Mouse (Mus musculus): ENCODE data around the gene Tmem247. TPM values are rescaled to one million over a fixed set of nuclear protein-coding genes. Genes with fewer than 3 reads are reported as not detected.

The Tmem247 gene
- total and polyA plus RNA-seq, 2 experiments from 2014 or later: not detected

GRCm38 (mm10) chr17:86962297-86962893, 45.2 kb downstream of the Tmem247 start:
- DNase-seq (peak; percentile 84), ATAC-seq (peak; percentile 69)
- Histone ChIP-seq H3K4me1 (ENCODE audit: insufficient read depth) (peaks cover 5% of the 10 kb centered on the region; the same call in 1 of the 2 replicates), H3K27me3 (ENCODE audit: insufficient read depth, low read length) (no peaks in the 10 kb centered on the region), H3K27ac (ENCODE audit: low read depth, low read length) (peak overlapping the region; percentile 77), H3K4me3 (ENCODE audit: low read depth, low read length) (peak overlapping the region; percentile 85), H3K36me3 (ENCODE audit: insufficient read depth) (no peaks in the 10 kb centered on the region), H3K4me2 (ENCODE audit: low read depth) (peak overlapping the region; percentile 88), H3K9me3 (ENCODE audit: low read length) (no peaks in the 10 kb centered on the region), H3K9ac (peak overlapping the region; percentile 59)
- TF ChIP-seq CTCF (IDR thresholded peaks at IDR 0.05; ENCODE audit: low read depth): peak; percentile 81
- WGBS: 3% methylated on average over 24 of the region's 24 CpGs

- WGBS: 1% methylated on average over 54 of the region's 86 CpGs
Observed at GRCm38 (mm10) chr17:86962894-86963585, 45.9 kb downstream of the Tmem247 start, which contains the start of gene Rhoq. Gene Rhoq, plus strand, starts transcription at chr17:86963082.

GRCm38 (mm10) chr17:86963586-86963902, 46.4 kb downstream of the Tmem247 start:
- H3K27ac ChIP-seq (ENCODE audit: low read depth, low read length): peak overlapping the region; percentile 77
- TF ChIP-seq CTCF (IDR thresholded peaks at IDR 0.05; ENCODE audit: low read depth): no peak
- WGBS: 0% methylated on average over 24 of the region's 26 CpGs
- DNase-seq: peak; percentile 26
- no peaks in the 10 kb centered on the region for H3K27me3 ChIP-seq (ENCODE audit: insufficient read depth, low read length)
- peak overlapping the region; percentile 88 for H3K4me2 ChIP-seq (ENCODE audit: low read depth)
- H3K4me3 ChIP-seq (ENCODE audit: low read depth, low read length): peak overlapping the region; percentile 85
- ATAC-seq: peak; percentile 42
- no peaks in the 10 kb centered on the region for H3K9me3 ChIP-seq (ENCODE audit: low read length)
- H3K36me3 ChIP-seq (ENCODE audit: insufficient read depth): no peaks in the 10 kb centered on the region
- H3K9ac ChIP-seq: peak overlapping the region; percentile 59
- H3K4me1 ChIP-seq (ENCODE audit: insufficient read depth): peaks cover 5% of the 10 kb centered on the region; the same call in 1 of the 2 replicates

More at GRCm38 (mm10) chr17:86962894-86963585, 45.9 kb downstream of the Tmem247 start, which contains the start of gene Rhoq:
- H3K4me2 ChIP-seq (ENCODE audit: low read depth): peak within 1 kb of the TSS; percentile 88
- H3K4me3 ChIP-seq (ENCODE audit: low read depth, low read length): peak within 1 kb of the TSS; percentile 85
- DNase-seq (peak; percentile 85), ATAC-seq (peak; percentile 85)
- H3K27me3 ChIP-seq (ENCODE audit: insufficient read depth, low read length): no peaks in the 10 kb centered on the region
- no peak for TF ChIP-seq CTCF (IDR thresholded peaks at IDR 0.05; ENCODE audit: low read depth)
- H3K36me3 ChIP-seq (ENCODE audit: insufficient read depth): no peaks in the 10 kb centered on the region
- H3K27ac ChIP-seq (ENCODE audit: low read depth, low read length): peak within 1 kb of the TSS; percentile 77
- peaks cover 5% of the 10 kb centered on the region; the same call in 1 of the 2 replicates for H3K4me1 ChIP-seq (ENCODE audit: insufficient read depth)
- H3K9ac ChIP-seq: peak within 1 kb of the TSS; percentile 59
- no peaks in the 10 kb centered on the region for H3K9me3 ChIP-seq (ENCODE audit: low read length)

- Histone ChIP-seq H3K4me1 (ENCODE audit: insufficient read depth) (peaks cover 5% of the 10 kb centered on the region; the same call in 1 of the 2 replicates), H3K27me3 (ENCODE audit: insufficient read depth, low read length) (no peaks in the 10 kb centered on the region), H3K9me3 (ENCODE audit: low read length) (no peaks in the 10 kb centered on the region), H3K4me3 (ENCODE audit: low read depth, low read length) (peak overlapping the region; percentile 85), H3K9ac (peak overlapping the region; percentile 59; the same call in 1 of the 2 replicates), H3K27ac (ENCODE audit: low read depth, low read length) (no peak overlapping the region), H3K36me3 (ENCODE audit: insufficient read depth) (no peaks in the 10 kb centered on the region), H3K4me2 (ENCODE audit: low read depth) (peak overlapping the region; percentile 88)
- no peak for ATAC-seq
- peak; percentile 8 for DNase-seq
- WGBS: 2% methylated on average over 6 of the region's 6 CpGs
- TF ChIP-seq CTCF (IDR thresholded peaks at IDR 0.05; ENCODE audit: low read depth): no peak
Observed at GRCm38 (mm10) chr17:86964041-86964440, 46.9 kb downstream of the Tmem247 start.

- no peak for TF ChIP-seq CTCF (IDR thresholded peaks at IDR 0.05; ENCODE audit: low read depth)
- Histone ChIP-seq H3K27ac (ENCODE audit: low read depth, low read length) (0 out of 2 replicates have a peak overlapping the region, but pooled peaks have one; percentile 45), H3K4me2 (ENCODE audit: low read depth) (peak overlapping the region; percentile 88), H3K4me1 (ENCODE audit: insufficient read depth) (peaks cover 5% of the 10 kb centered on the region; the same call in 1 of the 2 replicates), H3K4me3 (ENCODE audit: low read depth, low read length) (peak overlapping the region; percentile 85), H3K36me3 (ENCODE audit: insufficient read depth) (no peaks in the 10 kb centered on the region), H3K27me3 (ENCODE audit: insufficient read depth, low read length) (no peaks in the 10 kb centered on the region), H3K9me3 (ENCODE audit: low read length) (no peaks in the 10 kb centered on the region), H3K9ac (peak overlapping the region; percentile 40; the same call in 1 of the 2 replicates)
- under 1% methylated on average over 10 of the region's 10 CpGs for WGBS
- DNase-seq: peak; percentile 80
- peak; percentile 68 for ATAC-seq
Observed at GRCm38 (mm10) chr17:86964502-86964901, 47.4 kb downstream of the Tmem247 start.

GRCm38 (mm10) chr17:86965121-86965520, 48.0 kb downstream of the Tmem247 start:
- no peaks in the 10 kb centered on the region for H3K27me3 ChIP-seq (ENCODE audit: insufficient read depth, low read length)
- H3K27ac ChIP-seq (ENCODE audit: low read depth, low read length): 0 out of 2 replicates have a peak overlapping the region, but pooled peaks have one; percentile 45
- H3K4me3 ChIP-seq (ENCODE audit: low read depth, low read length): peak overlapping the region; percentile 85
- H3K9ac ChIP-seq: peak overlapping the region; percentile 40
- H3K4me1 ChIP-seq (ENCODE audit: insufficient read depth): peaks cover 5% of the 10 kb centered on the region; the same call in 1 of the 2 replicates
- TF ChIP-seq CTCF (IDR thresholded peaks at IDR 0.05; ENCODE audit: low read depth): no peak
- H3K4me2 ChIP-seq (ENCODE audit: low read depth): peak overlapping the region; percentile 88
- no peaks in the 10 kb centered on the region for H3K9me3 ChIP-seq (ENCODE audit: low read length)
- WGBS: 72% methylated on average over 8 of the region's 8 CpGs
- no peaks in the 10 kb centered on the region for H3K36me3 ChIP-seq (ENCODE audit: insufficient read depth)
- DNase-seq (no peak), ATAC-seq (no peak)

GRCm38 (mm10) chr17:86966040-86966439, 48.9 kb downstream of the Tmem247 start:
- peaks cover 5% of the 10 kb centered on the region; the same call in 1 of the 2 replicates for H3K4me1 ChIP-seq (ENCODE audit: insufficient read depth)

More at GRCm38 (mm10) chr17:86966040-86966439, 48.9 kb downstream of the Tmem247 start:
- no peak overlapping the region for H3K4me2 ChIP-seq (ENCODE audit: low read depth)
- TF ChIP-seq CTCF (IDR thresholded peaks at IDR 0.05; ENCODE audit: low read depth): no peak
- H3K27me3 ChIP-seq (ENCODE audit: insufficient read depth, low read length): no peaks in the 10 kb centered on the region
- no peak overlapping the region for H3K4me3 ChIP-seq (ENCODE audit: low read depth, low read length)
- ATAC-seq: no peak
- H3K27ac ChIP-seq (ENCODE audit: low read depth, low read length): no peak overlapping the region
- no peak overlapping the region for H3K9ac ChIP-seq
- no peaks in the 10 kb centered on the region for H3K9me3 ChIP-seq (ENCODE audit: low read length)
- WGBS: 84% methylated on average over 10 of the region's 10 CpGs
- no peaks in the 10 kb centered on the region for H3K36me3 ChIP-seq (ENCODE audit: insufficient read depth)
- no peak for DNase-seq

Measured in forebrain, postnatal 0 days (tissue).